Mouse (Mus musculus) cerebellum, adult 2 months (tissue): ENCODE data around the gene Unkl.

Experiments used
- CTCF ChIP-seq: fragments of 200-500 bp; IDR thresholded peaks from 2 replicates; pipeline ENCODE4 v1.5.1; 2011; ENCODE audit warnings: low read depth, mild to moderate bottlenecking, control low read depth, low read length, moderate library complexity, borderline replicate concordance; ENCODE audit not compliant: insufficient read depth
- POLR2A ChIP-seq: fragments of 200-500 bp; IDR thresholded peaks from 2 replicates; pipeline ENCODE4 v1.6.1; 2011; ENCODE audit warnings: low read length, control low read depth, borderline replicate concordance; ENCODE audit not compliant: insufficient read depth

GRCm38 (mm10) chr17:25162161-25162560, 26.0 kb upstream of the Unkl start, which contains the start of gene Ccdc154:
- TF ChIP-seq POLR2A (no peak), CTCF (no peak)
